Mouse (Mus musculus): ENCODE data around the gene Lta. TPM values are rescaled to one million over a fixed set of nuclear protein-coding genes. Genes with fewer than 3 reads are reported as not detected.

The Lta gene
- polyA plus RNA-seq (2015; fragmentation: Nextera tagmentation; extraction: Ambion mirVana): not detected in 2 replicates

GRCm38 (mm10) chr17:35204494-35205379 is at the start of gene Lta:
Gene Lta (minus strand): TSS chr17:35205351.
- Histone ChIP-seq H3K36me3 (ENCODE audit: control insufficient read depth, insufficient read depth) (no peaks in the 10 kb centered on the region), H3K4me2 (ENCODE audit: low read depth, low read length) (no peak within 1 kb of the TSS), H3K9me3 (replicated peaks; ENCODE audit: control insufficient read depth, low read length) (no peaks in the 10 kb centered on the region), H3K9ac (ENCODE audit: low read depth, low read length) (no peak within 1 kb of the TSS), H3K27me3 (ENCODE audit: control insufficient read depth, insufficient read depth, low read depth, low read length) (peaks cover 35% of the 10 kb centered on the region), H3K4me1 (ENCODE audit: control insufficient read depth, low read depth, low read length) (no peaks in the 10 kb centered on the region), H3K27ac (ENCODE audit: low read length) (no peak within 1 kb of the TSS), H3K4me3 (ENCODE audit: low read depth, low read length) (no peak within 1 kb of the TSS)
- ATAC-seq (ENCODE audit: low read depth): no peak
- WGBS (ENCODE audit: insufficient replicate concordance): 34% methylated on average over 20 of the region's 20 CpGs

- no peaks in the 10 kb centered on the region for H3K9me3 ChIP-seq (replicated peaks; ENCODE audit: control insufficient read depth, low read length)
- H3K27me3 ChIP-seq (ENCODE audit: control insufficient read depth, insufficient read depth, low read depth, low read length): no peaks in the 10 kb centered on the region
- no peak overlapping the region for H3K9ac ChIP-seq (ENCODE audit: low read depth, low read length)
- no peak overlapping the region for H3K4me2 ChIP-seq (ENCODE audit: low read depth, low read length)
- WGBS (ENCODE audit: insufficient replicate concordance): 54% methylated on average over 11 of the region's 11 CpGs
- no peak overlapping the region for H3K4me3 ChIP-seq (ENCODE audit: low read depth, low read length)
- ATAC-seq (ENCODE audit: low read depth): no peak
- H3K27ac ChIP-seq (ENCODE audit: low read length): no peak overlapping the region
- H3K4me1 ChIP-seq (ENCODE audit: control insufficient read depth, low read depth, low read length): peaks cover 10% of the 10 kb centered on the region
- peaks cover 45% of the 10 kb centered on the region for H3K36me3 ChIP-seq (ENCODE audit: control insufficient read depth, insufficient read depth)
Observed at GRCm38 (mm10) chr17:35254241-35255098, 49.3 kb upstream of the Lta start.

GRCm38 (mm10) chr17:35253293-35254093 is 48.3 kb upstream of the Lta start:
- no peaks in the 10 kb centered on the region for H3K9me3 ChIP-seq (replicated peaks; ENCODE audit: control insufficient read depth, low read length)
- H3K27ac ChIP-seq (ENCODE audit: low read length): no peak overlapping the region
- H3K9ac ChIP-seq (ENCODE audit: low read depth, low read length): no peak overlapping the region
- H3K4me2 ChIP-seq (ENCODE audit: low read depth, low read length): no peak overlapping the region
- no peaks in the 10 kb centered on the region for H3K27me3 ChIP-seq (ENCODE audit: control insufficient read depth, insufficient read depth, low read depth, low read length)
- H3K36me3 ChIP-seq (ENCODE audit: control insufficient read depth, insufficient read depth): peaks cover 55% of the 10 kb centered on the region
- ATAC-seq (ENCODE audit: low read depth): no peak
- 82% methylated on average over 32 of the region's 32 CpGs for WGBS (ENCODE audit: insufficient replicate concordance)
- peaks cover 6% of the 10 kb centered on the region; the same call in 1 of the 2 replicates for H3K4me1 ChIP-seq (ENCODE audit: control insufficient read depth, low read depth, low read length)
- no peak overlapping the region for H3K4me3 ChIP-seq (ENCODE audit: low read depth, low read length)

- Histone ChIP-seq H3K4me2 (ENCODE audit: low read depth, low read length) (no peak overlapping the region), H3K9ac (ENCODE audit: low read depth, low read length) (no peak overlapping the region), H3K4me1 (ENCODE audit: control insufficient read depth, low read depth, low read length) (peaks cover 3% of the 10 kb centered on the region; the same call in 1 of the 2 replicates), H3K27me3 (ENCODE audit: control insufficient read depth, insufficient read depth, low read depth, low read length) (no peaks in the 10 kb centered on the region), H3K9me3 (replicated peaks; ENCODE audit: control insufficient read depth, low read length) (no peaks in the 10 kb centered on the region), H3K36me3 (ENCODE audit: control insufficient read depth, insufficient read depth) (peaks cover 63% of the 10 kb centered on the region), H3K4me3 (ENCODE audit: low read depth, low read length) (no peak overlapping the region), H3K27ac (ENCODE audit: low read length) (no peak overlapping the region)
- WGBS (ENCODE audit: insufficient replicate concordance): 80% methylated on average over 18 of the region's 18 CpGs
- ATAC-seq (ENCODE audit: low read depth): no peak
Observed at GRCm38 (mm10) chr17:35252619-35253292, 47.6 kb upstream of the Lta start.

- no peak for ATAC-seq (ENCODE audit: low read depth)
- no peak overlapping the region for H3K27ac ChIP-seq (ENCODE audit: low read length)
- H3K27me3 ChIP-seq (ENCODE audit: control insufficient read depth, insufficient read depth, low read depth, low read length): no peaks in the 10 kb centered on the region
- no peaks in the 10 kb centered on the region for H3K9me3 ChIP-seq (replicated peaks; ENCODE audit: control insufficient read depth, low read length)
- 79% methylated on average over 5 of the region's 5 CpGs for WGBS (ENCODE audit: insufficient replicate concordance)
- no peak overlapping the region for H3K9ac ChIP-seq (ENCODE audit: low read depth, low read length)
- H3K4me1 ChIP-seq (ENCODE audit: control insufficient read depth, low read depth, low read length): no peaks in the 10 kb centered on the region; the same call in 1 of the 2 replicates
- H3K4me2 ChIP-seq (ENCODE audit: low read depth, low read length): no peak overlapping the region
- H3K36me3 ChIP-seq (ENCODE audit: control insufficient read depth, insufficient read depth): peaks cover 70% of the 10 kb centered on the region
- no peak overlapping the region for H3K4me3 ChIP-seq (ENCODE audit: low read depth, low read length)
Observed at GRCm38 (mm10) chr17:35251981-35252380, 46.8 kb upstream of the Lta start.

GRCm38 (mm10) chr17:35251162-35251719 is 46.1 kb upstream of the Lta start:
- no peak overlapping the region for H3K27ac ChIP-seq (ENCODE audit: low read length)
- peaks cover 3% of the 10 kb centered on the region for H3K4me1 ChIP-seq (ENCODE audit: control insufficient read depth, low read depth, low read length)
- peak; percentile 11; the same call in 1 of the 2 replicates for ATAC-seq (ENCODE audit: low read depth)
- H3K27me3 ChIP-seq (ENCODE audit: control insufficient read depth, insufficient read depth, low read depth, low read length): no peaks in the 10 kb centered on the region
- H3K4me2 ChIP-seq (ENCODE audit: low read depth, low read length): no peak overlapping the region
- no peaks in the 10 kb centered on the region for H3K9me3 ChIP-seq (replicated peaks; ENCODE audit: control insufficient read depth, low read length)
- no peak overlapping the region for H3K4me3 ChIP-seq (ENCODE audit: low read depth, low read length)
- 77% methylated on average over 15 of the region's 15 CpGs for WGBS (ENCODE audit: insufficient replicate concordance)
- H3K36me3 ChIP-seq (ENCODE audit: control insufficient read depth, insufficient read depth): peaks cover 78% of the 10 kb centered on the region
- no peak overlapping the region for H3K9ac ChIP-seq (ENCODE audit: low read depth, low read length)

- WGBS (ENCODE audit: insufficient replicate concordance): 89% methylated on average over 3 of the region's 3 CpGs
- ATAC-seq (ENCODE audit: low read depth): no peak
- Histone ChIP-seq H3K4me1 (ENCODE audit: control insufficient read depth, low read depth, low read length) (peaks cover 4% of the 10 kb centered on the region), H3K36me3 (ENCODE audit: control insufficient read depth, insufficient read depth) (peaks cover 85% of the 10 kb centered on the region), H3K9me3 (replicated peaks; ENCODE audit: control insufficient read depth, low read length) (no peaks in the 10 kb centered on the region), H3K27ac (ENCODE audit: low read length) (no peak overlapping the region), H3K4me2 (ENCODE audit: low read depth, low read length) (no peak overlapping the region), H3K27me3 (ENCODE audit: control insufficient read depth, insufficient read depth, low read depth, low read length) (no peaks in the 10 kb centered on the region), H3K4me3 (ENCODE audit: low read depth, low read length) (no peak overlapping the region), H3K9ac (ENCODE audit: low read depth, low read length) (no peak overlapping the region)
Observed at GRCm38 (mm10) chr17:35250348-35251120, 45.4 kb upstream of the Lta start.
